Mouse (Mus musculus) adrenal gland (tissue): ENCODE measurements around the gene Phykpl.
"Not testable (repeated sequence)": the region's sequence is repeated elsewhere in the genome, so short reads cannot be mapped to it uniquely, and the experiment has no call there.

Experiments used
- intact Hi-C: fragments of 180-260 bp; cut with DNase I; formaldehyde crosslinking; loops from one replicate; pipeline ENCODE4 v1.15.1; 2025

The Phykpl gene

DNA sequence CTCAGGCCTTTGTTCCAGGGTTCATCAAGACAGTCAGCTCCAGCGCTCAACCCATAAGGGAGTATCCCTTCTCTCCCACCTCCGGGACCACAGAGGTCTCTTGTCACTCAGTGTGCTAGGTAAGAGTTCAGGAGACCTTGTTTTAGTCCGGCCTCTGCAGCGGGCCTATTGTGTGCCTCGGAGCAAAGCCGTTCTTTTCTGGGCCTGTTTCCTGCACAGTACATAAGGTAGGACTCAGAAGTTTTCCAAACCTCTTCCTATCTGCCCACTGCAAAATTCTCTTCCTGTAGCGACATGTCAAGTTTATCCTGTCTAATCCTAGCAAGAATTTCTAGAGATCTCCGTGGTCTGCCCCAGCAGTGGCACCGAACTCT is 513 bp upstream of the Phykpl start:
- intact Hi-C loops, result loop anchor here (5.0 kb wide), 1 partner anchor 42 kb away; no protein-coding TSS in a partner anchor

- intact Hi-C loops, result no loop called here
Observed at GRCm38 (mm10) chr11:51585608-51586252, 1.2 kb downstream of the Phykpl start.

DNA sequence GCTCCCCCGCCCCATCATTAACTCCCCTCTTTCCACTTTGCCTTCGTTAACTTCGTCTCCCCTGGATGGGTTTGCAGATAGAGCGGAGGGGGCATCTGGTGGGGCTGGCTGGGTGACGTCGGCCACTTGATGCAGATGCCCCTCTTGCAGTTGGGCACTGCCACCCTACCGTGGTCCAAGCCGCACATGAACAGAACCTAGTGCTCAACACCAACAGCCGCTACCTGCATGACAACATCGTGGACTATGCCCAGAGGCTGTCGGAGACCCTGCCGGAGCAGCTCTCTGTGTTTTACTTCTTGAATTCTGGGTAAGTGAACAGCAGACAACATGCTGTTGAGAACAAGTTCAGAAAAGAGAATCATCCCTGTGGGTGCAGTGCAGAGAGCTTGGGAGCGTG is 1.9 kb downstream of the Phykpl start:
- intact Hi-C loops, result no loop called here

DNA sequence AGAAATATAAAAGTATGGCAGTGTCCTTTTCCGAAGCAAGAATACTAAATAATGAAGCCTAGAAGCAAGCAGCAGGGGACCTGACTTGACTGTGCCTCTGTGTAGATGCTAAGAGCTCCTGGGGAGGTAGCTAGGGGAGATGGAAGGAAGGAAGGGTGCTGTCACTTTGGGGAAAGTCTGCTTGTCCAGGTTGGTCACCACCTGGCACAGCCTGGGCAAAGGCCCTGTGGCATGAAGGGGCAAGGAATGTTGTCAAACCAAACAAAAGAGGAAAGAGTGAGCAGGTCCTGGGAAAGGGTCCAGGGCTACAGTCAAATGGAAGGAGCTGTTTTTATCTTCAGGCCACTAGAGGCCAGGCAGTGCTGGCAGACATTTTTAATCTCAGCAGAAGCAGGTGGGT is 2.5 kb downstream of the Phykpl start:
- intact Hi-C loops, result no loop called here

- intact Hi-C loops, result no loop called here
Observed at GRCm38 (mm10) chr11:51588833-51589232, 4.3 kb downstream of the Phykpl start.

- intact Hi-C loops, result no loop called here
Observed at GRCm38 (mm10) chr11:51590002-51590401, 5.4 kb downstream of the Phykpl start.

DNA sequence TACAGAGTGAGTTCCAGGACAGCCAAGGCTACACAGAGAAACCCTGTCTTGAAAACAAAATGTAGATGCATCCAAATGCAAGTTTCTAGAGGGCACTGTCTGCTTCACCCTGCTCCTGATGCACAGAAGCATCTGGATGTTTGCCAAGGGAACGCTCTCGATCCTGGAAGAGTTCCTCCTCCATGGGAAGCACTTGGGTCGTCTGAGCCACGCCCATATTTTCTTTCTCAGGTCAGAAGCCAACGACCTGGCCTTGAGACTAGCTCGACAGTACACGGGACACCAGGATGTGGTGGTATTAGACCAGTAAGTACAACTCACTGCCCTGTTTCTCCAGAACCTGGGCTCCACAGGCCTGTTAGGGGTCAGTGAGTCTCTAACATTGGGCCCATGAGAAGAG is 6.6 kb downstream of the Phykpl start:
- intact Hi-C loops, result no loop called here

- intact Hi-C loops, result no loop called here
Observed at GRCm38 (mm10) chr11:51591915-51592314, 7.4 kb downstream of the Phykpl start.

DNA sequence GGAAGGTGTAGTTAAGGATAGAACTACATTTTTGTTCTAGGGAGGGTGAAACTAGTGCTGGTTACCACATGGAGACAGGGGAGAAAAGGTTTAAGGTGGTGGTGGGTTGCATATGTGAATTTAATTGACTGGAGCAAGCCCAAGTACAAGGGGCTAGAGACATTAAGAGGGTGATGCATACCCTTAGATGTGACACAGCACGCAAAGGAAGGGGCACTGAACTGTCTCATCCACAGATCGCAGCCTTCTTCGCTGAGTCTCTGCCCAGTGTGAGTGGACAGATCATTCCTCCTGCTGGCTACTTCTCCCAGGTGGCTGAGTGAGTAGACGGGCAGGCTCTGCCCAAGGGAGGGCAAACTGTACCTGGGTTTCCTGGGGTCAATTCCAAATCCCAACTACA is 8.8 kb downstream of the Phykpl start:
- intact Hi-C loops, result no loop called here

- intact Hi-C loops, result no loop called here
Observed at GRCm38 (mm10) chr11:51593849-51594248, 9.3 kb downstream of the Phykpl start.

GRCm38 (mm10) chr11:51594715-51595350 is 10.3 kb downstream of the Phykpl start:
- intact Hi-C loops, result no loop called here

DNA sequence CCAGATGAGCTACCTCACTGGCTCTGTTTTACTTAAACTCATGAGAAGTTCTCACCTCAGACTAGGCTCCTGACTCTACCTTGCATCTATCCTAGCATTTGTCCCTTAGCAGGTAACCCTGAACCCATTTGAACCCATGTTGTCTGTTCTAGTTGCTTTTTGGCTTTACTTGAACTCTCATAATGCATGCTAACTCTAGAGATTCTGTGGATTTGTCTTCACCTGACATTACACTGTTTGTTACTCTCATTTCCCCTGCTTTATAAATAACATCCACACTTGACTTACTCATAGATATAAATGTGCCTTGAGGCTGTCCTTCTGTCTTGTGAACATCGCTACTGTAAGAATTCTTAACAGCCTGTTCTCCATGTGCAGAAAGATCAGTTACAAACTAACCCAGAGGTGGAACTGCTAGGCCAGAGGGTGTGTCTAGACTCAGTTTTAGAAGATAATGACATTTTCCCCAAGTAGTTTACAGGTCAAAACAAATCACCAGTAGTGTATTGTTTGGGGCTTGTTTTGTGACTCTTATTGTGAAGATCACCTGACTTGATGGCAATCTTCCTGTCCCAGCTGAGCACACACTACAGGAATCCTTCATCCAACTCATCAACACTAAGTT is 11.0 kb downstream of the Phykpl start:
- intact Hi-C loops, result no loop called here

DNA sequence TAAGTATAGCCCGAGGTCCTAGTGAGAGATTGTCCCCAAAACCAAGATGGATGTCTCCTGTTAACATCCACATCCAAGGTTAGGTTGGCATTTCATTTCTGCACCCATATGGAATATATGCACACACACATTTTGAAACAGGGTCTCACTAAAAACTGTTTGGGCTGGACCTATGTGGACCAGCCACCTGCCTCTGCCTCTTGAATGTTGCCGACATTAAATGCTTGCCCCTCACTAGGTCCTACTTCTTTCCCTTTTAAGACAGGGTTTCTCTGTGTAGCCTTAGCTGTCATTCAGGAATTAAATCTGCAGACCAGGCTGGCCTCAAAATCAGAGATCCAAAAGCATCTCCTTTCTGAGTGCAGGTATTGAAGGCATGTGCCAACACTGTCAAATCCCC is 13.0 kb downstream of the Phykpl start:
- intact Hi-C loops, result no loop called here

- intact Hi-C loops, result no loop called here
Observed at GRCm38 (mm10) chr11:51602253-51602652, 17.7 kb downstream of the Phykpl start.

- intact Hi-C loops, result no loop called here
Observed at GRCm38 (mm10) chr11:51605602-51606446, 21.3 kb downstream of the Phykpl start.

DNA sequence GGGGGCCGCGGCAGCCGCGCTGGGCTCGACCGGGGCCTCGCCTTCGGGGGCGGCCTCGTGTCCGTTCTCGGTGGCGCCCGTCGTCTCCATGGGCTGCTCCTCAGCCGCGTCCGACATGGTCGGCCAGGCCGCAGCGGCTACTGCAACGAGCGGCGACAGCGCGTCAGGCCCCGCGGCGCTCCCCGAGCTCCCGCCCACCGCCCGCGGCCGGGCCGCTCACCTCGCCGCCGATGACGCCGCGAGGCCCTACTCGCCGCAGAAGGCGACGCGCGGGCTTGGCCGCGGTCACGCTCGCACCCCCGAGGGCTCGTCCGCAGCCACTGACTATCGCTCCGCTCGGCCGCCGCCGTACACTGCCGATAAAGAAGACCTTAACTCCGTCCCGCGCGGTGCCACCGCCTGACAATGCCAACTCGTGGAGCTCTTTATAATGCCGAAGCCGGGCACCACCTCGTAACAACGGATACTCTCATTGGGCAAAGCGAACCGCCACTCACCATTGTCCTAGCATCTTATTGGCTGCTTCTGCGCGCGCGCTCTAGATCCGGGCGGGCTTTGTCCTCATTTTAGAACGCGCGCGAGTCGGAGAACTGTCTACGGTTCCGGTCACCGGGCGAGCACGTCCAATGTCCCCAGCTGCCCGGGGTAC is 22.0 kb downstream of the Phykpl start, which contains the start of gene Hnrnpab:
Gene Hnrnpab, minus strand, starts transcription at position 401 of the 649 bp plus-strand sequence.
- intact Hi-C loops, result no loop called here

GRCm38 (mm10) chr11:51607096-51607738 is 22.7 kb downstream of the Phykpl start:
- intact Hi-C loops, result no loop called here

DNA sequence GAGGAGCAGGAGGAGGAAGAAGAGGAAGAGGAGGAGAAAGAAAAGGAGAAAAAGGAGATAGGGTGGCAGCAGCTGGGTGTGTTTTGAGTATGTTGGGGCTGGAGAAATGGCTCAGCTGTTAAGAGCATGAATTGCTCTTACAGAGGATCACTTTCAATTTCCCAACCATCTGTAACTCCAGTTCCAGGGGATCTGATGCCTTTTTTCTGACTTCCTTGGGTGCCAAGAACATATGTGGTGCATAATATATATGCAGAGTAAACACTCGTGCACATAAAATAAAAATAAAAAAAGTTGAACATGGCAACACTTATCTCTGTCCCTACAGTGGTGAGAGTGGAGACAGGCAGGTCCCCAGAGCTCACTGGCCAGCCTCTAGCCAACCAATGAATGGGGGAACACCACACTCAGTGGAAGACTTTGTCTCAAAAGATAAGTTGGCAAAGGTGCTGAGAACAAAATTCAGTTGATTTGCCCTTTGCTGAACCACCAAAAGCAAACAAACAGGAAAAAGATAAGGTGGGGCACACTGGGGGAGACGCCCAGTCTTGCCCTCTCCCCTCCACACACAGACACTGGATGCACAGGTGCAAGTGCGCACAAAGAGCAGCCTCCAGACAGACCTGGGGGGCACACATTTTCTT is 24.8 kb downstream of the Phykpl start:
- intact Hi-C loops, result no loop called here

GRCm38 (mm10) chr11:51609940-51610339 is 25.4 kb downstream of the Phykpl start:
- intact Hi-C loops, result not testable (repeated sequence)

DNA sequence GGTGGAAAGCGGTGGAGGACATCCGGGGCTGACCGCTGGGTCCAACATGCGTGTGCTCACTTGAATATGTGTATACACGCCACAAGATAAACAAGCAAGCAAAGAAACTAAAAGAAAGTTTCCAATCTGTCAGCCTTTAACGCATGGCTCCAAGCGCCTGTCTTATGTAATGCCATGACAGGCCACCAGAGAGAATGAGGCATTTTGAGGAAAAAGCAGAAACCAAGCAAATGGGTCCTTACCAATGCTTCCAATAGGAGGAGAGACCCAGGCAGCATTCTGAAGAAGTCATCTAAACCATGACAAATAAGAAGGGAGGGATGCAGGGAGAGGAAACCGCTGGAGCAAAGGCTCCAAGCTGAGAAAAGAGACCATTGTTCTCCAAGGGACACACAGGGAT is 29.7 kb downstream of the Phykpl start:
- intact Hi-C loops, result no loop called here
